Mouse (Mus musculus) stomach, postnatal 0 days (tissue): ENCODE results near the gene Scamp3.

Source experiments
- CTCF ChIP-seq: IDR thresholded peaks from 2 replicates; pipeline ENCODE4 v1.5.1; 2016; ENCODE audit warnings: antibody characterized with exemption, low read depth, mild to moderate bottlenecking, moderate library complexity
- EP300 ChIP-seq: optimal IDR thresholded peaks from 2 replicates; pipeline ENCODE3; 2016; ENCODE audit warnings: antibody characterized with exemption

- TF ChIP-seq EP300 = no peak
- no peak for TF ChIP-seq CTCF
These were observed 18.1 kb upstream of the Scamp3 start for GRCm38 (mm10) chr3:89159211-89159610.
